Mouse (Mus musculus) urinary bladder, postnatal 10 days (tissue): Measurements from ENCODE around the gene Gpx4.

Experiments used
- DNase-seq: peaks from one replicate; pipeline ENCODE4 v3.0.0; 2022; ENCODE audit warnings: low spot score

Gene Gpx4

DNA sequence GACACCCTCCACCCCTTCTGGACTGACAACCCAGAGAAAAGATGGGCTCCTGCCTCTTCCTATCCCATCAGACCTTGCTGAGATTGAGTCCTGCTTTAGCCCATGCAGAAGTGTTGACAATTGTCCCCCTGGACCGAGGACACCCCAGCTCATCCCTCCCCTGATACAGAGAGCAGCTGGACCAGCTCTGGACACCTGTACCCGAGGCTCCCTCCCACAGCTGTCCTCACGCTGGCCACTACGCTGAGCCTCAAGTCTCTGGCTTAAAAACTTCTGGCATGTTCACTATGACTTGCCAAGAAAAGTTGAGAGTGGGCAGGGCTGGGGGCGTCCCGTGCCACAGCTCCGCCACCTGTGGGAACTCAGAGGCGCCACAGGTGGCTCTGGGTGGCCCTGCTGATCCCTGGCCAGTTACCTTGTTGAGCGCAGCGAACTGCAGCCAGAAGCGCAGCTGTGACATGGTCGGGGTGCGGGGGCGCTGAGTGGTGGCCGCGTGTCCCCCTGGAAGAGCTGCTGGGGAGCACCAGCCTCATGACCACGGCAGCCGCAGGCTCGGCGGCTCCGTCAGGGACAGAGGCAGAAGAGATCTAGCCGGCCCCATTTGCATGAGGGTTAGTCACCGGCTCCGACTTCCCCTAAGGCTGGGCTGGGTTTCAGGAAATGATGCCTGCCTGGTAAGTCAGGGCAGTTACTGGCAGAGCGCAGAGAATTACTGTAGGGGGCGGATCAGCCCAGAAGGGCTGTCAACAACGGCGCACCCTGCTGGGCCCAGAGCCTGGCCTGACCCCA, 28.0 kb downstream of the Gpx4 start:
- DNase-seq = no peak

DNA sequence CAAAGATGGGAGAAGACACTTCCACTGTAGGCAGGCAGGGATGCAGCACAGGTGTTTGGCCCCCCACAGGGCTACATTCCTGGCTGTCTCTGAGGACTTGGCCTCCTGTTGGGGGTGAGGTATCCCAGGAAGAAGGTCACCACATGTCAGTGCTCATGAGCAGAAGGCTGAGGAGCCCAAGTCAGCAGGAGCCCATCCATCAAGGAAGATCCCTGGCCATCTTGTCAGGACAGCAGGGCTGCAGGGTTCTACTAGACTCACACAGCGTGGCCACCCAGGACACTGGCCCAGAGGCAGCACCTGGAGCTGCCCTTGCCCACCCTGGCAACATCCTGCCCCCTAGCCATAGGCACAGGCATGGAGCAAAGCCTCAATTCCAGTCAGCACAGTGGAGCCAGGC, 29.0 kb downstream of the Gpx4 start:
- no peak for DNase-seq

DNA sequence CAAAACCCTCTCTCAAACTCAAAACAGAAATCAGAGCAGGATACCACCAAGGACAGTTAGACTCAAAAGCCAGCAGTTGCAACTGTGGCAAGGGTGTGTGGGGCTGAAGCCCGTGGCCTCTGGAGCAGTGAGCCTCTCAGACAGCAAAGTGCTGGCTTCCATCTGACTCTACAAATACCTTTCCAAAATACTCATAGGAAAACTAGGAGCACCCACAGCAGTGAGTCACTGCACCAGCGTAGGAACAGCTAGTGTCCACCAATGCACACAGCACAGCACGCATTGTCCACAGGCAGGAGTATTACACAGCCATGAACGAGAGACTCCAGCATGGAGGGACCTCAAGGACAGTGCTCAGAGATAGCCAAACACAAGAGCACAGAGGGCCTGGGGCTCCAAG, 29.4 kb downstream of the Gpx4 start:
- no peak for DNase-seq

DNA sequence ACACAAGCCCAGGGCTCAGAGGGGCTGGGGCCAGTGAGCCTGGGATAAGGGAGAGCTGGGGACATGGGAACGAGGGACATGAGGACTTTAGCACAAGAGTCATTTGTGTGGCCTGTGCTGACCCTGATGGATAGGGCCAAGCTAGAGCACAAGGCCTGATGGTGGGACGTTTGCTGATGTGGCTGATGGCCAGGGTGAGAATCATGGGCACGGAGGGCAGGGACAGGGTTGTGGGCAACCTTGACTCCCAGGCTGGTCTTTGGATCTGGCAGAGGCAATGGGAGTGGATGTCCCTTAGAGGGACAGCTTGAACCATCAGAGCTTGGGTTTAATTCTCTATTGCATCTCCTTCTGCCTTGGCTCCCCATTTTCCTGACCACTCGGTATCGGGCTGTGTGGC, 30.3 kb downstream of the Gpx4 start:
- DNase-seq = no peak

DNA sequence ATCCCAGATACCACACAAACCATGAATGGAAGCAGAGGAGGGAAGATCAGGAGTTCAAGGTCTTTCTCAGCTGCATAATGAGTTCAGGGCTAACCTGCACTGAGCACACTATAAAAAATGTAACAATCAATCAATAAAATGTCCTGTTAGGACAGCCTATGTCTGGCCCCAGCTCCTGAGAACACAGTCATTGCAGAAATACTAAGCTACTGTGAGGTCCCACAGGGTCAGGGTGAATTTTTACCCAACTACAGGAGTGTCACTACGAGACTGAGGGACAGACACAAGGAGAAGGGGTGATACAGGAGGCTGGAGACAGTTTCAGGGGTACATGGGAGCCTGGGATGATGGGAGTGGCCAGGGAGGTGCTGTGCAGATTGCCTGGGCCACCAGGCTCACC, 31.4 kb downstream of the Gpx4 start:
- DNase-seq = no peak

DNA sequence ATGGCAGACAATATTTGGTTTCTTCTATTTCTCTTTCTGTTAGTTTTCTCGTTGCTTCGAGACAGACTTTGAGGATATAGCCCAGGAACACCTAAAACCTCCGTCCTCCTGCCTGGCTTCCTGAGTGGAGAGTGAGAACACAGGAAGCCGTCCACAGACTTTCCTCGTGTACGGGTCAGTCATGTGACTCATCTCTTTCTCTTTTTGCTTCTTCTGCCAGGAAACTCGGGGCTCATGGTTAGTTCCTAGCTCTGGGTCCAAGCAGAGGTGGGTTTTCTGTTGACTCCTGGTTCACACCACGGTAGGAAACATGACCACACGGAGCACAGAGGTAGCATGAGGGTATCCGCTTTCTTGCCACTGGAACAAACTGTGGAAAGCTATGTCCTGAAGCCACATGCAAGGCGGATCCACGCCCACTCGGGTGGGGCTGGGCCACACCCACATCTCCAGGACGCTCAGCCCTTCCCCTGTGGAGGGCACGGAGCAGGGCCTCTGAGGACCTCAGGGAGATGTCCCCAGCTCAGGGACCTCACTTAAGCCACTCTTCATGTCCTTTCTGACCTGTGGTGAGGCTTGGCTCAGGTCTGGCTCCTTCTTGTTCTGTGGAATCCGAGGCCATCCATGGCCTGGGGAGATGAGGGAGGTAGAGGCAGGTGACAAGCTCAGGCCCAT, 33.6 kb downstream of the Gpx4 start:
- DNase-seq = no peak

DNA sequence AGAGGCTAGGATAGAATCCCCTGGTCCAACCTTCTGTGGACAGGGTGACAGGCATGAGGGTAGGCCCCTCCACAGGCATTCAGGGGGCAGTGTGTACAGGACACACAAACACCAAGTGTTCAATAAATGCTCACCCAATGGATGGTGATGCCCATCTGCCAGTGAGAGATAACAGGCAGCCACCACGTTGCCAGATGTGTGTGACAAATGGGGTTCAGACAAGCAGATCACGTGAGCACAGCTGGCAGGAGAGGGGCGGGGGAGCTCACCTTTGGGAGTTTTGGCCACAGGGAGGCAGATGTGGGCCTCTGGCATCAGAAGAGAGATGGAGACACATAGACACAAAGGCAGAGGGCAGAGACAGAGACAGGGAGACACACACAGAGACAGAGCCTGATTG, 34.1 kb downstream of the Gpx4 start:
- no peak for DNase-seq

DNA sequence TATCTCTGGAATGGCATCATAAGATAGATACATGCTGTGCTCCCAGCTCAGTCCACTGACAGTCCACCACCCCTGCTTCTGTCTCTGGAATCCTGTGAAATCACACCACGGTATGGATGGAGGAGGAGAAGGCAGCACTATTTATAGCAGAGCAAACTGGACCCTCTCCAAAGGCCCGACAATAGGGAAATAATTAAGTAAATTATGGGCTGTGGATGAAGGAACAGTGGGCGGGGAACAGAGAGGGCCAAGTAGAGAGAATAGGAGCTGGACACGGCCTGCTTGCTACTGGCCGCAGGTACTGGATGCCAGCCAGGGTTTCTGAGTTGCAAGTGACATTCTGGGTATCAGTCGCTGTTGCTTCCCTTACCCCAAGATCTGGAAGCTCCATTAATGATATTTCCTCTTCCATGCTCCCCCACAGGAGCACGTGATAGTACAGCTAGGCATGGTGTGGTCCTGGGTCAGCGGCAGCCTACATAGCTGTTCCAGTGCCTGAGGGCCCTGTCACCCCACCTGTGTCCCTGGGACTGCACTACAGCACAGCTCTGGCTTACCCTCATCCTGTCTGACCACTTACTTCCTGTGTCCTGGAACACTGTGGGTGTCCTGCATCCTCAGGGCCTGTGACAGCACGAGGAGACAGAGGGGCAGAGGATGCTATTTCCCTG, 38.0 kb downstream of the Gpx4 start:
- DNase-seq = no peak

DNA sequence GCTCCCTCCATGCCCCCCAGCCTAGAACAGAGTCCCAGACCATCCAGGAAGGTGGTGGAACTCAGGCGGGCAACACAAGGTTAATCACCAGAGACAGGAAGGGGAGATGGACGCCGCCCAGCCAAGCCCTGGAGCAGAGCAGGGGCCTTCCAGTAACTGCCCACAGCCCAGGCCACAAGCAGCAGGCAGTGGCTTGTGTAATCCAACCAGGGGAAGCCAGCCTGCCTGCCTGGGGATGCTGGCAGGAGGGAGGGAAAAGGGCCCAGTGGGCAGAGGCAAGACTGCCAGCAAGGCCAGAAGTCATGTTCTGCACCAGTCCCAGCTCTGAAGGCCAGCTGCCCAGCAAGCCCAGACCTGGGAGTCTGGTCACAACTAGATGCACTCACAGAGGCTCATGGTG, 39.9 kb downstream of the Gpx4 start:
- no peak for DNase-seq

DNA sequence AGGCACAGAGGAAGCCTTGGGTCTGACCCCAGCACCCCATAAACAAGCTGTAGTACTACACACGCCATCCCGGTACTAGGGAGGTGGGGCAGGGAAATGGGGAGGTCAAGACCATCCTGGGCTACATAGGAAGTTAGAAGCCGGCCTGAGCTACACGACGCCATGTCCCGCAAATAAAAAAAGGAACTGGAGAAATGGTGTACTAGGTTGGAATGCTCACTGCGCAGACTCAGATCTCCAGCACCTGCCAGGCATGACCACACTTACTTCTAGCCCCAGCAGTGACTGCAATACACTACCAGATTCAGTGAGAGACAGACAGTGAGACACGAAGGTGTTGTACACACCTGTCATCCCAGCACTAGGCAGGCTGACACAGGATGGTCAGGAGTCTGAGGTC, 40.5 kb downstream of the Gpx4 start:
- DNase-seq = no peak

DNA sequence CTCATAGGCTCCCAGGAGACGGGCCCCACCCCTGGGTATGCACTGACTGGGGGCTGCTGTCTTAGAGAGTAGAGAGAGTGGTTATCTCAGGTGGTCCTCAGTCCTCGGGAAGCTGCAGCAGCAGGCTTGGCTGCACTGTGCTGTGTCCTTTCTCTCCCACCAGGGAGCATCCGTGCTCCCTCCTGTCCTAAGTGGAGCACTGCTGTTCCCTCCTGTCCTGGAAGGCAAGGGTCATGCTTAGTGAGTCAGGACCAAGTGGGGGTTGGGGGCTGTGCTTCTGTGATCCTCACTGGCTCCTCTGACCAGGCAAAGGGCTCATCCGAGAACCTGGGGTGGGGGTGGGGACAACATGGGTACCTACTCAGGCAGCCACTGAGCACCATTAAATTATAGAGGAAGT, 42.2 kb downstream of the Gpx4 start:
- no peak for DNase-seq

DNA sequence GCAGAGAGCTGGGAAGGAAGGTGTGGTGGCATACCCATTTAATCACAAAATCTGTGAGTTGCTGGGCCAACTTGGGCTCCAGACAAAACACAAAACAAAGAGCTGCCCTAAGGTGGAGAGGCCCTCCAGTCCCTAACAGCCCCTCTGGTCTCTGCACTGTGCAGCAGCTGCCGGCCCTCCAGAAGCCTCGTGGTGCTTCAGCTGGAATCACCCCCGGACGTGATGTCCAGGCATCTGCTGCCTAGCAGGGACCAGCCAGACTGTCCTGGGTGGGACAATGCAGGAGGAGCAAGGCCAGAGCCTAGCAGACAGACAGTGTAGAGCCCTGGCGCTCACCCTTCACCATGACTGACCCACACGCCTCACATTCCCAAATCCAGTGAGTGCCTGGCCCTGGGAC, 44.6 kb downstream of the Gpx4 start:
- DNase-seq = no peak

DNA sequence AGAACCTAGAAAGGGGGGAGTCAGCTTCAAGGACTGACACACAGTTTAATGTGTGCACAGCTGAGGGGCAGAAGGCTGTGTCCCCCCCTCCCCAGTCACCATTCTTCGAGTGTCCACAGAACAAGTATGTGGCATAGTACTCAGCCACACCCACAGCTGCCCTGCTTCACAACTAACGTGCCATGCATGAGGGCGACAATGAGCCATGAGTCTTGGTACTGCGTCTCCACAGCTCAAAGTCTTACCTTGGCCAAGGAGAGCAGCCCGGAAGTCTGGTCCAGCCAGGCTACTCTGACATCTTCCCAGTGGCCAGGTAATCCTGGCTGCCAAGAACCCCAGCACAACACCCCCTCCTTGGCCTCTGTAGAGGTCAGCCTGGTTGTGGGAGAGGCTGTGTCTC, 45.7 kb downstream of the Gpx4 start:
- no peak for DNase-seq

DNA sequence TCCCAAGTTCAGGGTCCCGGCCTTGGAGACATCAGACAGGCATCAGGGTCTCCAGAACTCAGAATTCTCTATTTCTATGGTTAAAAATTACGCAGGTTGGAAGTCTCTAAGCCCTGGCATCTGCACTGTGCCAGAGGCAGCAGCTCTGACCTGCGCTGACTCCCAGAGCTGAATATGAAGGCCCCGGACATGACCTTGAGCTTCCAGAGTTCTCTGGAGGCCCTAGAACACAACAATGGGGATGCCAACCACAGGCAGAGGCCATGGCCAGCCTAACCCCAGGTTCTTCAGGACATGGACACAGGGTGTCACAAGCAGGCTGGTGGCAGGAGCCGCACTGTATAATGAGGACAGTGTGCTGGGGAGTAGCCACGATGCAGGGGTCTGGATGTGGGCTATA, 47.1 kb downstream of the Gpx4 start:
- no peak for DNase-seq

DNA sequence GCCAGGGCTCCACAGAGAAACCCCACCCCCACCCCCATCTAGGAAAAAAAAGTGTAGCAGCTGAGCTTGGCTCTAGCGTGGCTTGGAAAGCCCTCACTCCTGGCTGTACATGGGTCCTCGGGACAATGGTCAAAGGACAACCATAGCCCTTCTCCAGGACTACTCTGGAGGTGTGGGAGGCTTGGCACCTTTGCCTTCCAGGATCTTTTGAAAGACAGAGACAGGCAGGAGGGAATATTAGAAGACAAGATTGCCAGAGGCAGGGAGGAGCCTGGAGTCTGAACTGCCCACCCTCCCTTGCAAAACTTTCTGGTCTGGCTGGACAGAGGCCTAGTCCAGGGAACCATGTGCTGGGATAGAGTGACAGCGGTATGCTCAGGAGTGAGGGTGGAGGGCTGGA, 47.7 kb downstream of the Gpx4 start:
- DNase-seq = no peak

DNA sequence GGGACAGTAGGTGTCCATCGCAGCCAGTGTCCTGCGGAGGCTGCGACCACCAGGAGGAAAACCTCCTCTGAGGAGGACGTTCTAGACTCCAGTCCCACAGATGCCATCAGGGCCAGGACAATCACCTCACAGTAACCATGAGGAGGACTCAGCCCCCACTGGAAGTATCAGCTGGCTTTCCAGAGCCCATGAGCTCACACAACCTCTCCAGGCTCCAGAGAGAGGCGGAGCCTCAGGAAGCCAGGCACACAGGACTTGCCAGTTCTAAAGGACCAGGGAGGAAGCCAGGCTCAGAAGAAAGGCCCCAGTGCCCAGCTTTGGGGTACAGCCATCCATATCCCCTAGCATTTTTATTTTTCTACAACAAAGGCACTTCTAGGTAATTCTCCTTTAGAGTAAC, 48.6 kb downstream of the Gpx4 start:
- DNase-seq = no peak

DNA sequence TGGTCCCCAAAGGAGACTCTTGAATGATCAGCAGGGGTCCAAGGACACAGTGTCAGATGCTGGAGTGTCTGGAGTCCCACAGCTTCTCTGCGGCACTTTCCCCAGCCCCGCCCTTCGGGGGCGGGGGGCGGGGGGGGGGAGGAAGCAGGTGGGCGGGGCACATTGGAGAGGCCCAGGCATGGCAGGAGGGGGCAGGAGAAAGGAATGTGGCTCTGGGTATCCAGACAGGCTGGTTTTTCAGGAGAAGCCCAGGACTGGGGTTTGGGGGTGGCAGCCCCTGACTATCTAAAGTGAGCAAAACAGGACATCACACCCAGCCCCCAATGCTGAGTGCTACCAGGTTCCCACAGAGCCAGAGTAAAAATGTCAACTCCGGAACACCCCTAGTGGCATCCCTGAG, 50.3 kb downstream of the Gpx4 start:
- DNase-seq = no peak

DNA sequence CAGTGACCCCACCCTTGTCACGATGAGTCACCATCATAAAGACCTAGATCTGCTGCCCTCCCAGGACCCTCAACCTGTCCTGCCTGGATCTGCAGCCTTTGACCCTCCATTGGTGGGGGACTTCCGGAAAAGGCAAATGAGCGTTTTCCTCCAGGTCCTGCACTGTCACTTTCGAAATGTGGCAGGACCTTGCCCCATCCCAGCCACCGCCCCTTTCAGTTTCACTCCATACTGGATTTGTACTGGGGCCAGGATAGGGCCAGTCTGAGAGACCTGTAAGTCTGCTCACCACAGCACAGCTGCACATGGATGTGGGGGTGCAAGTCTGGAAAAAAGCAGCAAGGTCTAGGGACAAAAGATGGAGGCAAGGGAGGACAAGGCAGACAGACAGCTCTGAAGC, 51.7 kb downstream of the Gpx4 start:
- DNase-seq = no peak

DNA sequence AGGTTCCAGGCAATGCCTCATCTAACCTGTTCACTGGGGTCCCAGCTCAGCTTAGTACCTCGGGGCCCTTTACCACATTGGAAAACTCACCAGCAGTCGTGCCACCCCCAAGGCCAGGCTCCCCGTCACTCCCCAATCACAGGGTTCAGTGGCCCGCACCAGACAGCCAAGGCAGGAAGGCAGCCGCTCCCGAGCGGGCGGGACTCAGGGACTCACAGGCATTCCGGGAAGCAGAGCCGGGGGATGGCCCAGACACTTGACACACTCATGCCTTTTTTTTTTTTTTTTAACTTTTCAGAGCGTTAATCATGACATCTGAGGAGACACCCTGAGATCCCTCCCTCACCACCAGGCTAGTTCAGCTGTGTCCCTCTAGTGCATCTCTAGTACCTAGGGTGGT, 54.0 kb downstream of the Gpx4 start:
- DNase-seq = no peak

DNA sequence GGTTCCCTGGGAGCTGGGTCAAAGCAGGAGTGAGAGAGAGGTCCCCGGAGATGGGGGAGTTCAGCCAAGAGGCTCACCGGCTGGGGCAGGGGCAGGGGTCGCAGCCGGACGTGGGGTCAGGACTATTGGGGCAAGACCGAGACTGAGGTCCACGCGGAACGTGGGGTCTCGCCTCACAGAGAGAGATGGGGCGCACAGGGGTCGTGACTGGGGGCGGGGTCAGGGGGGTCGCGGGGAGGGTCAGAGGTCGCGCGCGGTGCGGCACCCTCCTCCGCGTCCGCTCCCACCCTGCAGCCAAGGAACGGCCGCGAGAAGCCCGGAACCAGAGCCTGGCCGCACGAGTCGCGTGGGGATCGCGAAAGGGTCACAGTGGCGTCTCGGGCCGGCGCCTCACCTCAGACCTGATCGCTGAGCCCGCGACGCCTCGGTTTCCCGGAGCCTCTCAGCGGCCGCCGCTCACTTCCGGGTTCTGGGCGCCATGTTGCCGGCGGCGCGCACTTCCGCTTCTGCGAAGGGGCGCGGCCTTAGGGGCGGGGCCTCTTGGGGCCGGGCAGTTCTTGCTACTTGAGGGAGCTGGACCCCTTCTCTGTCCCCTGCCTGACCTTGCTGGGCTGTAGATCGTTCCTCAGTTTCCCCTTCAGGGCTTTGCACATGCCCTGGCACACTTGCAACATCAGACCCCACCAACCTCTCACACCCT, 55.4 kb downstream of the Gpx4 start:
- peak; percentile 38 for DNase-seq

DNA sequence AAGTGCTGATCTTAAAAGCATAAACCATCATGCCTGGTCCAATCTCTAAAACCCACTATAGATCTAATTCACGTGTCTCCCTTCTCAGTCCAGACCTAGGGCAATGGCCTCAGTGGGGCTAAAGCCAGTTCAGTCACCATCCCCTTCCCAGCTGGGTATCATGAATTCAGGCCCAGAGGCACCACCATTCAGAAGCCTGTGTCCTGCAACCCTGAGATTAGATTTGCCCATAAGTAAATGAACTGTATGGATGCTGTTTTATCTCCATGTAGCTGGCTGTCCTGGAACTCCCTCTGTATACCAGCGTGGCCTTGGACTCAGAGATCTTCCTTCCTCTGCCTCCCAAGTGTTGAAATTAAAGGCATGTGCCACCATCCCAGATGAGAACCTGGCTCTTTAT, 56.1 kb downstream of the Gpx4 start:
- no peak for DNase-seq

DNA sequence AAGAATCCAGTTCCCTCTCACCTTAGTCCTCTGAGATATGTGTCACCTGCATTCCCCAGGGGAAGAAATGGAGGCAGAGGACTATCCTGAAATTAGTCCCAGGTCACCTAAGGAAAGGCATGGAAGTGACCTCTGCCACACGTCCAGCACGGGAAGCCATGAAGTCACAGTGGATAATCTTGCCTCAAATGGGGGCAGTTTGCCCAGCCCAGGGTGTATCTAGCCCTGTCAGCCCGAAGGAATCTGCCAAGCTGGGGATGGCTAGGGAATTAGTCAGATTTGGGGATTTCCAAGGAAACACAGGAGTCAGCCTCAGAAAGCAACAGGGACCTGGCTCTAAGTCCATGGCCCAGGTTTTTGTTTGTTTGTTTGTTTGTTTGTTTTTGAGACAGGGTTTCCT, 57.2 kb downstream of the Gpx4 start:
- DNase-seq = no peak

DNA sequence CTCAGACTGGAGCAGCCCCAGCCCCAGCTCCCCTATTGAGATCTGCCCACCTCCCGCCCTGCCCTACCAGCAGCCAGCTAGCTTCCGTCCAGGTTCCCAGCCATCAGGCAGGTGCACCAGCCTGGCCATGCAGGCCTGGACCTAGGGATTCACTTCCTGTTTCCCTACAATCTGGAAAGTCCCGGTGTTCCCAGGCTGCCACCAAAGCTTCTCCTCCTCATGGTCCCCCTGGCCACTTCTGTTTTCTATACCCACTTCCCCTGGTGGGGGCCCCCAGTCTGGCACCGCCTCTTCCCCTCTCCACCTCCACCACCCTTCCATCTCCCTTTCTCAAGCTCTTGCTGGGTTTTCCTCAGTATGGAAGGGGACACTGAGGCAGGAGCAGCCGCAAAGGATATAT, 58.5 kb downstream of the Gpx4 start, which contains the start of gene Sbno2:
Gene Sbno2, minus strand, starts transcription at position 112 of the 400 bp plus-strand sequence.
- DNase-seq = no peak
